Mouse (Mus musculus) v-Abl transformed pro-B cells (cell line): ENCODE measurements around the gene Lin28a.

Experiments used
- in situ Hi-C, 2 experiments: fragments of 400-800 bp; cut with MboI; formaldehyde crosslinking; loops; one replicate each; pipeline ENCODE4 v1.15.1; 2025; ENCODE audit not compliant: unreplicated experiment in 2 of 2

The Lin28a gene

DNA sequence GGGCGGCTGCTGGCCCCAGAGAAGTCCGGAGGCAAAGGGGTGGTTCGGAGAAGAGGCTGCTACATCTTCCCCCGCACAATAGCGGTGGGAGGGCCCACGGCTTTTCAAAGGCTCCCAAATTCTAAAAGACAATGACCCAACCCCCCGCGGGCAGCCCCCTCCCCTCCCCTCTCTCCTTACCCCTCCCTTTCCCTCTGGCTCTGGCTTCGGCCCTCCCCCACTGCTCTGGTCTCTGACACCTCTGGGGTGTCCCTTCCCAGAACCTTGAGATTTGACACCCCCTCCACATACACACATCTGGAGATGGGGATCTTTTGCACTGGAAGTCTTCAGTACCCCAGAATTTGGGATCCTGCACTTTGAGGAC lies at the start of gene Lin28a:
Gene Lin28a, minus strand, starts transcription at position 63 of the 367 bp plus-strand sequence.
- in situ Hi-C loops, result no loop called here

GRCm38 (mm10) chr4:134067833-134068544 lies 49.3 kb upstream of the Lin28a start:
- in situ Hi-C loops, result no loop called here

- in situ Hi-C loops, result no loop called here
Observed at GRCm38 (mm10) chr4:134067383-134067782, 48.7 kb upstream of the Lin28a start.

GRCm38 (mm10) chr4:134065431-134066004 lies 46.9 kb upstream of the Lin28a start:
- in situ Hi-C loops, result no loop called here

DNA sequence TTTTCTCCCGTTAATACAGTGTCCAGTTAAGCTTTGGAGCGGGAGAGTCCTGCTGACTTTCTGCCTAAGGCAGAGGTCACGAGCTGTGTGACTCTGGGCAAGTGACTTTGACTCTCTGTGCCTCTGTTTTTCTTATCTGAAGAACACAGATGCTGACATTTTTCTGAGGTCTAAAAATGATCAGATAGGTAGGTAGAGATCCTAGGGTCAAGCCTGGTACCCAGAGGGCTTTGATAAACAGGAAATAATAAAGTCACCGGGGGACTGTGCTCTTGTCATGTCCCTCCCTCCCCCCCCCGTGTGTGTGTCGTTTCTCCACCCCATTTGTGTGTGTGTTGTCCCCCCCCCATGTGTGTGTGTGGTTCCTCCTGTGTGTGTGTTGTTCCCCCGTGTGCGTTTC lies 43.9 kb upstream of the Lin28a start:
- in situ Hi-C loops, result no loop called here

GRCm38 (mm10) chr4:134061944-134062446 lies 43.4 kb upstream of the Lin28a start:
- in situ Hi-C loops, result no loop called here

- in situ Hi-C loops, result no loop called here
Observed at GRCm38 (mm10) chr4:134061166-134061830, 42.7 kb upstream of the Lin28a start.

- in situ Hi-C loops, result no loop called here
Observed at GRCm38 (mm10) chr4:134060135-134060865, 41.7 kb upstream of the Lin28a start, which contains the start of gene Crybg2. Gene Crybg2, plus strand, starts transcription at chr4:134060815.

- in situ Hi-C loops, result no loop called here
Observed at GRCm38 (mm10) chr4:134058908-134059307, 40.3 kb upstream of the Lin28a start.

DNA sequence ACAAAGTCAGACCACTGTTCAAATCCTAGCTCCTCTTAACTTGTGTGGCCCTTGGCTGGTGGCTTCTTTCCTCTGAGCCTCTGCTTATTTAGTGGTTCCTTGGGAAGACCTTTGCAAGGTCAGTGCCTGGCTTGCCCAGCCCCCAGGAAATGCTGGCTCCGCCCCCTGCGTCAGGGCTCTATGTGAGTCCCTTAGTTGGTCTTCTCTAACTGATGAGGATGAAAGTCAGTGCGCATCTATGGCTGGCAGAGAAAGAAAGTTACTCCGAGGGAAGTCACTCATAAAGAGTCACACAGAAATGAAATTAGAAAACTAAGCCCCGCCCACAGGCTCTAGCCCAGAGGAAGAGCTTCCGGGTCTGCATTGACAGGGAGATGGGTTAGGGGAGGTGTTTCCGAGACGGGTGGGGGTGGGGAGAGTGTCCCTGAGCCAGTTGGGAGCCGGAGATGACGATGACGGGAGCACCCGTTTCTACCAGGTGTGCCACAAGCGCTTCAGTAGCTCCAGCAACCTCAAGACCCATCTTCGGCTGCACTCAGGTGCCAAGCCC lies 39.6 kb upstream of the Lin28a start:
- in situ Hi-C loops, result no loop called here

- in situ Hi-C loops, result no loop called here
Observed at GRCm38 (mm10) chr4:134053538-134053937, 34.9 kb upstream of the Lin28a start, which contains the start of gene Zfp683. Gene Zfp683, plus strand, starts transcription at chr4:134053838.

GRCm38 (mm10) chr4:134052560-134052959 lies 33.9 kb upstream of the Lin28a start:
- in situ Hi-C loops, result no loop called here

GRCm38 (mm10) chr4:134051912-134052311 lies 33.3 kb upstream of the Lin28a start:
- in situ Hi-C loops, result no loop called here

GRCm38 (mm10) chr4:134047648-134048047 lies 29.0 kb upstream of the Lin28a start:
- in situ Hi-C loops, result no loop called here

DNA sequence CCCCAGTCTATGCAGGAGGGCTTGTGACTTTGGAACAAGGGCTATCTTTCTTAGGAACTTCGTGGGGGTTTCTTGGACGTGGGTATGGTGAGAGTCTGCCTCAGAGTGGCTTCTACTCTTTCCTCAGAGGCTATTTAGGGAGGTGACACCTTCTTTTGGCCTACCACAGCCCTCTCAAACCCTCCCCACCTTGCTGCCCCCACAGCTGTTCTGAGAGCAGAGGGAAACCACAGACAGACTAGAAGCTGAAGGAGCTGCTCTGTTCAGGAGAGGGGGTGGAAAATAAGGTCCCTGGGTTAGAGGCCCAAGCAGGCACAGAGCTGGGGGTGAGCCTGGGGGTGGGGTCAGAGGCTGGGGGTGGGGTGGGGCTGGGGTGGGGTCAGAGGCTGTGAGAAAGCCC lies 24.4 kb upstream of the Lin28a start:
- in situ Hi-C loops, result no loop called here

- in situ Hi-C loops, result no loop called here
Observed at GRCm38 (mm10) chr4:134041317-134042123, 22.9 kb upstream of the Lin28a start.

- in situ Hi-C loops, result loop anchor here (5.0 kb wide), 4 partner anchors 46 to 251 kb away; partner anchors contain the start of genes Gm30191 (in 1 of the 2), Pdik1l (in 1 of the 2) and Zfp593 (in 1 of the 2)
Observed at GRCm38 (mm10) chr4:134035953-134036352, 17.3 kb upstream of the Lin28a start.

- in situ Hi-C loops, result no loop called here
Observed at GRCm38 (mm10) chr4:134025802-134026201, 7.2 kb upstream of the Lin28a start.

GRCm38 (mm10) chr4:134020621-134021020 lies 2.0 kb upstream of the Lin28a start:
- in situ Hi-C loops, result no loop called here
